Mouse (Mus musculus) ES-E14 (cell line): ENCODE results near the gene Acaca. TPM values are rescaled to one million over a fixed set of nuclear protein-coding genes. Genes with fewer than 3 reads are reported as not detected.
A peak's percentile ranks its signal among the peaks of the same experiment; 100 is the strongest.

Source experiments
- DNase-seq: peaks from one replicate; pipeline ENCODE4 v3.0.0-alpha.2; 2013; ENCODE audit warnings: low read depth, low spot score
- H3K27ac ChIP-seq: 2 replicates; pipeline ENCODE4 v1.5.1; 2012; ENCODE audit warnings: low read depth, mild to moderate bottlenecking, low read length, moderate library complexity, mixed read lengths; ENCODE audit not compliant: poor library complexity, insufficient read depth, severe bottlenecking
- H3K36me3 ChIP-seq: 2 replicates; pipeline ENCODE4 v1.6.1; 2012; ENCODE audit warnings: mild to moderate bottlenecking, low read length, moderate library complexity, mixed read lengths; ENCODE audit not compliant: control insufficient read depth, poor library complexity, insufficient read depth, severe bottlenecking
- H3K4me1 ChIP-seq, 2 experiments: fragments of 150-350 bp in 1 of 2; sonication (generic) in 1 of 2; 2 replicates each; pipeline ENCODE4 v1.6.1; 2012; ENCODE audit warnings: low read length in 2 of 2, mild to moderate bottlenecking in 1 of 2, mixed read lengths in 1 of 2; ENCODE audit not compliant: control insufficient read depth in 2 of 2, insufficient read depth in 2 of 2, poor library complexity in 1 of 2
- H3K4me3 ChIP-seq, 2 experiments: fragments of 150-350 bp in 1 of 2; sonication (generic) in 1 of 2; 2 replicates each; pipeline ENCODE4 v1.5.1; 2012; ENCODE audit warnings: low read length in 2 of 2, low read depth in 1 of 2, mild to moderate bottlenecking in 1 of 2, mixed read lengths in 1 of 2; ENCODE audit not compliant: insufficient read depth in 1 of 2, poor library complexity in 1 of 2, severe bottlenecking in 1 of 2
- H3K9ac ChIP-seq: 2 replicates; pipeline ENCODE4 v1.6.1; 2012; ENCODE audit warnings: low read depth, mild to moderate bottlenecking, low read length, mixed read lengths; ENCODE audit not compliant: poor library complexity, insufficient read depth, severe bottlenecking
- H3K9me3 ChIP-seq: fragments of 150-350 bp; sonication (generic); 2 replicates; pipeline ENCODE4 v1.6.1; 2012; ENCODE audit warnings: low read depth, mild to moderate bottlenecking, low read length; ENCODE audit not compliant: control insufficient read depth, insufficient read depth
- CHD2 ChIP-seq: IDR thresholded peaks from 2 replicates; pipeline ENCODE4 v1.6.1; 2014; ENCODE audit warnings: mild to moderate bottlenecking, low read depth, low read length, inconsistent platforms
- HCFC1 ChIP-seq: IDR thresholded peaks from 2 replicates; pipeline ENCODE4 v1.6.1; 2012; ENCODE audit warnings: low read length, inconsistent platforms, borderline replicate concordance; ENCODE audit not compliant: insufficient read depth
- MAFK ChIP-seq: IDR thresholded peaks from 2 replicates; pipeline ENCODE4 v1.6.1; 2014; ENCODE audit warnings: mild to moderate bottlenecking, low read depth, low read length, inconsistent platforms; ENCODE audit not compliant: insufficient read depth
- ZC3H11A ChIP-seq: IDR thresholded peaks from 2 replicates; pipeline ENCODE4 v1.6.1; 2012; ENCODE audit warnings: low read depth, mild to moderate bottlenecking, inconsistent platforms, low read length, borderline replicate concordance
- ZNF384 ChIP-seq: IDR thresholded peaks from 2 replicates; pipeline ENCODE4 v1.6.1; 2012; ENCODE audit warnings: low read depth, low read length, inconsistent platforms
- in situ Hi-C, 2 experiments: fragments of 600-800 bp; cut with MboI; formaldehyde crosslinking; loops; one replicate each; pipeline ENCODE4 v1.15.1; 2025; ENCODE audit warnings: low sequenced_read_pairs in 2 of 2, inconsistent platforms in 1 of 2; ENCODE audit not compliant: unreplicated experiment in 2 of 2
- total RNA-seq: library from RNA; depleted of rRNA; stranded (reverse); fragments of 300-350 nt; gene quantifications from 2 replicates; pipeline ENCODE4 v1.2.3, GENCODE M21; 2012

Acaca gene
- total RNA-seq, 1 experiment, result 68.0 TPM

DNA sequence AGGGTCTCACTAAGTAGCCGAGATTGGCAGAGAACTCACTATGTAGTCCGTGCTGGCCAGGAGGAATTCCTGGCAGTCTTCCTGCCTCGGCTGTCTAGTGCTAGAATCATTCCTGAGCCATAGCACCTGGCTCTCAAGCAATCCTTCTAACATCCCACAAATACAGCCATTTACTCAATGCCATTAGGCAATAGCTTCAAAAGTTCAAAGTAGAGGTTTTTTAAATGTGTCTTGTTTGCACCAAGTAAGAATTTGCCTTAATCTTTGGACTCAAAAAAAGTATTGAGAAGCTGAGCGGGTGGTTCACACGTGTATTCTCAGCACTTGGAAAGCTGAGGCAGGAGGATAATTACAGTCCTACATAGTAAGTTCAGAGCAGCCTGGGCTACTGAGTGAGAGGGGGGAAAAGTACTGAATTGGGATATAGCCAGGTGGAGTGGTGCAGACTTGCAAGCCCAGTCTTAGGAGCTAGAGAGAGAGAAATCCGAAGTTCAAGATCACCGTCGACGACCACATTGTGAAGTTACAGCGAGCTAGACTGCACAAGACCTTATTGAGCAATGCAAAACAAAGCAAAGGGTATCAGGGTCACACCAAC, 15.8 kb downstream of the Acaca start:
- in situ Hi-C loops, result no loop called here
- Histone ChIP-seq H3K9ac (no peak overlapping the region), H3K4me3 (no peak overlapping the region), H3K9me3 (no peaks in the 10 kb centered on the region), H3K4me1 (no peaks in the 10 kb centered on the region), H3K27ac (no peak overlapping the region), H3K36me3 (no peaks in the 10 kb centered on the region)
- DNase-seq, result no peak
- TF ChIP-seq HCFC1 (no peak), MAFK (no peak), CHD2 (no peak)

DNA sequence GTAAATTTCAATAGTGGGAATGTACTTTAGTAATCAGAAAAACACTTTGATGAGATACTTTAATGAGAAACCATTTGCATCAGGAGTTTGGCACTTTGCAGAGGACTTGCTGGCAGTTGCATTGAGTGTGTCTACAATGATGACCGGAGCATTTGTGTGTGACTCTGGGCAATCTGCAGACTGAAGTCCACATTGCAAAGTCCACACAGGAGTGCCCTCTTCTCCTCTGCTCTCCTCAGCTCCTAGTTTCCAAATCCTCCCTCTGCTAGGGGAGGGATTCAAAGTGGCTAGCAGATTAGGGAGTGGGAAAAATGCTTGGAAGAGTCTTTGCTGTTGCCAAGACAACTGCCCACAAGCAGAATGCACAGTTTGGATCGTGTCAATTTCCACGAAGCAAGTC, 16.6 kb downstream of the Acaca start:
- in situ Hi-C loops, result no loop called here
- TF ChIP-seq MAFK (no peak), ZNF384 (no peak), HCFC1 (no peak), ZC3H11A (no peak), CHD2 (no peak)
- Histone ChIP-seq H3K9ac (no peak overlapping the region), H3K4me1 (no peaks in the 10 kb centered on the region), H3K36me3 (no peaks in the 10 kb centered on the region), H3K9me3 (no peaks in the 10 kb centered on the region), H3K27ac (no peak overlapping the region), H3K4me3 (no peak overlapping the region)
- no peak for DNase-seq

DNA sequence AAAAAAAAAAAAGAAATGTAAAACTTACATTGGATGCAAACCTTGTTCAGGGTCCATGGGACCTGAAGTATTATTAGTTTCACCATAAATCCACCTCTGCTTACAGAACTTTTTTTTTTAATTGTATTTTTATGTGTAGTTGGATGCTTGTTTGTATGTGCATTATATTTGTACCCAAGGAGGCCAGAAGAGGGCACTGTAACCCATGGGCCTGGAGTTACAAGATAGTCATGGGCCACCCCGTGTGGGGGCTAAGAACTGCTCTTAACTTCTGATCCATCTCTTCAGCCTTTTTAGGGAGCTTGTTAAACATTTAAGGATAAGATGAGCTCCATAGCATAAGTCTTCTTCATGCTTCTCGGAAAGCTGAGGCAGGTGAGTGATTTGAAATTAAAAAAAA, 21.4 kb downstream of the Acaca start:
- H3K9me3 ChIP-seq, result no peaks in the 10 kb centered on the region
- H3K9ac ChIP-seq, result no peak overlapping the region
- H3K27ac ChIP-seq, result no peak overlapping the region
- H3K4me3 ChIP-seq, result no peak overlapping the region
- DNase-seq, result no peak
- in situ Hi-C loops, result no loop called here
- no peaks in the 10 kb centered on the region for H3K36me3 ChIP-seq
- peak; percentile 33; the same call in 1 of the 2 replicates for TF ChIP-seq ZNF384
- TF ChIP-seq ZC3H11A, result no peak
- no peaks in the 10 kb centered on the region for H3K4me1 ChIP-seq

DNA sequence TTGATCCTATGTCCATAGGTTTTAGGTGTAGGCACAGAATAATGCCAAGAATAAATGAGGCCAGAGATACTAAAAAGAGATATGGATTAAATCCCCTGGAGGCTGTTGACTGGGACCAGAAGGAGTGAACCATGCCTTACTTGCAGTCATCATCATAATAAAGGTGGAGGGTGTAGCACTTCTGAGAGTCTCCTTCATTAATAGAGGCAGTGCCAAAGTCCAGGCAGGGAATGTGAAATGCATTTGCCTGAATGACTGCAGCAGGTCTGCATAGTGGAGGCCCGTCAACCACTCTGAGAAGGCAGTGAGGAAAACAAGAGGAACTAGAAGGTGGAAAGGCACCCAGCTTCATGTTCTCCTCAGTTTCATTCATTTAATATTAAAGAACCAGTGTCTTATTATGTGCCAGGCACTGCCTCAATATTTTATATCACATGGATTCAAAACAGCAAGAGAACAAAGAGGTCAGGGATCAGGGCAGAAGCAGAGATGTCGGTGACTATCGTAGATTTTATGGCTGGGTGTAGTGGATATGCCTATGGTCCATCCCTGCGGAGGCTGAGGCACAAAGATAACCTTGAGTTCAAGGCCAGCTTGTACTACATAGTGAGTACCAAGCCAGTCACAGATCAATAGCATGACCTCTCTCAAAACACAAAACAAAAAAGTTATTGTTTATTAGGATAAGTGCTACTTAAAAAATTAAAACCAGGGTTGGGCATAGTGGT, 27.2 kb downstream of the Acaca start:
- no peak overlapping the region for H3K9ac ChIP-seq
- no peak overlapping the region for H3K27ac ChIP-seq
- no peaks in the 10 kb centered on the region for H3K36me3 ChIP-seq
- in situ Hi-C loops, result no loop called here
- no peak overlapping the region for H3K4me3 ChIP-seq
- no peak for DNase-seq
- TF ChIP-seq ZNF384 (no peak), MAFK (no peak), CHD2 (no peak), ZC3H11A (no peak), HCFC1 (no peak)
- H3K9me3 ChIP-seq, result no peaks in the 10 kb centered on the region
- H3K4me1 ChIP-seq, result no peaks in the 10 kb centered on the region

- no peak overlapping the region for H3K9ac ChIP-seq
- no peaks in the 10 kb centered on the region for H3K4me1 ChIP-seq
- DNase-seq, result no peak
- no peaks in the 10 kb centered on the region for H3K36me3 ChIP-seq
- no peak for TF ChIP-seq MAFK
- no peak for TF ChIP-seq ZC3H11A
- TF ChIP-seq CHD2, result no peak
- no peak for TF ChIP-seq ZNF384
- no peak for TF ChIP-seq HCFC1
- H3K27ac ChIP-seq, result no peak overlapping the region
- in situ Hi-C loops, result no loop called here
- no peaks in the 10 kb centered on the region for H3K9me3 ChIP-seq
- no peak overlapping the region for H3K4me3 ChIP-seq
Observed at GRCm38 (mm10) chr11:84164123-84164522, 34.7 kb downstream of the Acaca start.
